Mouse (Mus musculus) heart, postnatal 0 days (tissue): ENCODE measurements around the gene Zfhx3. TPM values are rescaled to one million over a fixed set of nuclear protein-coding genes. Genes with fewer than 3 reads are reported as not detected.

Experiments used
- ATAC-seq: fragments of 200-750 bp; cut with Nextera tagmentation; 2 replicates; pipeline ENCODE4 v1.8.0; 2017; ENCODE audit warnings: low read depth, moderate number of reproducible peaks, moderate library complexity; ENCODE audit not compliant: insufficient read depth
- DNase-seq: peaks from one replicate; pipeline ENCODE4 v3.0.0-alpha.2; 2016; ENCODE audit warnings: low spot score
- H3K27ac ChIP-seq: fragments of 300-500 bp; sonication (generic); 2 replicates; pipeline ENCODE4 v1.5.1; 2014; ENCODE audit warnings: low read depth, mild to moderate bottlenecking
- H3K27me3 ChIP-seq: fragments of 300-500 bp; sonication (generic); 2 replicates; pipeline ENCODE4 v1.6.1; 2014; ENCODE audit warnings: low read length, mixed read lengths; ENCODE audit not compliant: control insufficient read depth, insufficient read depth
- H3K36me3 ChIP-seq: fragments of 300-500 bp; sonication (generic); replicated peaks from 2 replicates; pipeline ENCODE4 v1.6.1; 2014; ENCODE audit warnings: low read length, mixed read lengths; ENCODE audit not compliant: control insufficient read depth, insufficient read depth
- H3K4me1 ChIP-seq: fragments of 300-500 bp; sonication (generic); 2 replicates; pipeline ENCODE4 v1.6.1; 2014; ENCODE audit warnings: antibody characterized with exemption; ENCODE audit not compliant: control insufficient read depth, insufficient read depth
- H3K4me2 ChIP-seq: fragments of 300-500 bp; sonication (generic); 2 replicates; pipeline ENCODE4 v1.6.1; 2014; ENCODE audit warnings: low read depth, mild to moderate bottlenecking, low read length, moderate library complexity
- H3K4me3 ChIP-seq: fragments of 300-500 bp; sonication (generic); 2 replicates; pipeline ENCODE4 v1.5.1; 2014; ENCODE audit warnings: low read depth, low read length
- H3K9ac ChIP-seq: fragments of 300-500 bp; sonication (generic); replicated peaks from 2 replicates; pipeline ENCODE4 v1.6.1; 2014; ENCODE audit warnings: low read depth, low read length, mixed read lengths
- H3K9me3 ChIP-seq: fragments of 300-500 bp; sonication (generic); replicated peaks from 2 replicates; pipeline ENCODE4 v1.6.1; 2016; ENCODE audit warnings: low read length; ENCODE audit not compliant: control insufficient read depth
- CTCF ChIP-seq: IDR thresholded peaks from 2 replicates; pipeline ENCODE4 v1.5.1; 2016; ENCODE audit warnings: antibody characterized with exemption, control low read depth, low read depth
- EP300 ChIP-seq: IDR thresholded peaks from 2 replicates; pipeline ENCODE4 v1.6.1; 2016; ENCODE audit warnings: antibody characterized with exemption, low read depth
- WGBS: fragments of 180-500 bp; shearing (Covaris S2); extraction: QIAGEN DNeasy Blood & Tissue Kit; methylation state at CpG from one replicate; pipeline ENCODE4 v1.1.7; 2014; 5-methylcytosine and 5-hydroxymethylcytosine counted together
- polyA plus RNA-seq: library from polyadenylated mRNA; unstranded; fragments of >200 nt; fragmentation: Nextera tagmentation; extraction: Ambion mirVana; gene quantifications from 2 replicates; pipeline ENCODE4 v1.2.1, GENCODE M21; 2015
- total RNA-seq: library from RNA; depleted of rRNA; stranded (reverse); fragments of >200 nt; gene quantifications from 2 replicates; pipeline ENCODE4 v1.2.3, GENCODE M21; 2014; ENCODE audit warnings: low replicate concordance

Gene Zfhx3
- total and polyA plus RNA-seq, 2 experiments from 2014 or later = 2.0 to 2.5 TPM

DNA sequence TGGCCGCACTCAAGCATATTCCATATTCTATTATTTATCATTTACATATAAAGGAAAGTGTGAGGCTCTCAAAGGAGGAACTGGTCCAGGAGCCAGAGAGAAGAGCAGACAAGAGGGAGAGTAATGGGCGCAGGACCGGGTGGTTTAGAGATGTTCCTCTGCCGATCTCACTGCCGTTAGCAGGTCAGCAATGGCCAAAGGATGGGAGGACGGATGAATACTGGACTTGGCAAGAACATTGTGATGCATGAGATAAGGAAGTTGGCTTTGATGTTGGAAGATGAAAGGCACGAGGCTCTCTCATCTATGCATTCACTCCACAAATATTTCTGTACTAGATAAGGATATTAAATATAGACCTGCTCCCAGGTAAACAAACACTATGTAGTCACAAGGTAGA, 648.6 kb downstream of the Zfhx3 start:
- Histone ChIP-seq H3K9me3 (no peaks in the 10 kb centered on the region), H3K9ac (no peak overlapping the region), H3K27me3 (no peaks in the 10 kb centered on the region), H3K4me3 (no peak overlapping the region), H3K4me2 (no peak overlapping the region), H3K27ac (no peak overlapping the region), H3K36me3 (no peaks in the 10 kb centered on the region), H3K4me1 (no peaks in the 10 kb centered on the region)
- TF ChIP-seq EP300 = no peak
- TF ChIP-seq CTCF = no peak
- DNase-seq (no peak), ATAC-seq (no peak)
- 77% methylated on average over 7 of the region's 7 CpGs for WGBS

GRCm38 (mm10) chr8:108592028-108592724, 649.7 kb downstream of the Zfhx3 start:
- no peak overlapping the region for H3K27ac ChIP-seq
- no peak for ATAC-seq
- TF ChIP-seq EP300 (no peak), CTCF (no peak)
- H3K4me1 ChIP-seq = no peaks in the 10 kb centered on the region
- H3K4me3 ChIP-seq = no peak overlapping the region
- H3K9me3 ChIP-seq = no peaks in the 10 kb centered on the region
- H3K27me3 ChIP-seq = no peaks in the 10 kb centered on the region
- no peak overlapping the region for H3K4me2 ChIP-seq
- H3K36me3 ChIP-seq = no peaks in the 10 kb centered on the region
- WGBS = 83% methylated on average over 11 of the region's 11 CpGs
- DNase-seq = no peak
- H3K9ac ChIP-seq = no peak overlapping the region

- no peaks in the 10 kb centered on the region for H3K36me3 ChIP-seq
- H3K4me3 ChIP-seq = no peak overlapping the region
- H3K4me2 ChIP-seq = no peak overlapping the region
- H3K27me3 ChIP-seq = no peaks in the 10 kb centered on the region
- no peak overlapping the region for H3K9ac ChIP-seq
- no peak for TF ChIP-seq CTCF
- TF ChIP-seq EP300 = no peak
- 71% methylated on average over 13 of the region's 13 CpGs for WGBS
- no peak for ATAC-seq
- no peaks in the 10 kb centered on the region for H3K4me1 ChIP-seq
- no peaks in the 10 kb centered on the region for H3K9me3 ChIP-seq
- H3K27ac ChIP-seq = 0 out of 2 replicates have a peak overlapping the region, but pooled peaks have one; percentile 34
- no peak for DNase-seq
Observed at GRCm38 (mm10) chr8:108592990-108593589, 650.6 kb downstream of the Zfhx3 start.

DNA sequence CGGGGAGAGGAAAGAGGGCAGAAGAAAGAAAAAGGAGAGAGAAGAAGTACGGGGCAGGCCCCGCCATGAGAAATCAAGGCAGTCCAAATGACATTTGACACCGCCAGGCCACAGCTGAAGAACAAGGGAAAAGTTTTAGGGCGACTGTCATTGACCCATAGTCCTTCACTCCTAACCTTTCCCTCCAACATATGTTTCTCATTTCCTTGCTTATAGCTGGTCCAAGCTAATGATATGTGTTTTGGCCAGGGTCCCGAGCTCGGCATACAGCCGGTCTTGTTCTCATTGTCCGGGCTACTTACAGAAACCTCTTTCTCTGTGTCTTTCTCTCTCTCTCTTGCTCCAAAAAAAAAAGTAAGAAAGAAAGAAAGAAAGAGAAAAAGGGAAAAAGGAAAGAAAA, 651.4 kb downstream of the Zfhx3 start:
- H3K27ac ChIP-seq = peak overlapping the region; percentile 15; the same call in 1 of the 2 replicates
- no peaks in the 10 kb centered on the region for H3K27me3 ChIP-seq
- TF ChIP-seq EP300 (no peak), CTCF (no peak)
- no peak overlapping the region for H3K4me3 ChIP-seq
- H3K4me2 ChIP-seq = no peak overlapping the region
- DNase-seq (peak; percentile 39), ATAC-seq (peak; percentile 27; the same call in 1 of the 2 replicates)
- 66% methylated on average over 9 of the region's 9 CpGs for WGBS
- H3K36me3 ChIP-seq = no peaks in the 10 kb centered on the region
- no peaks in the 10 kb centered on the region for H3K9me3 ChIP-seq
- H3K4me1 ChIP-seq = no peaks in the 10 kb centered on the region
- H3K9ac ChIP-seq = no peak overlapping the region

- H3K4me3 ChIP-seq = no peak overlapping the region
- ATAC-seq (no peak), DNase-seq (no peak)
- WGBS = 56% methylated on average over 9 of the region's 9 CpGs
- no peak overlapping the region for H3K9ac ChIP-seq
- H3K36me3 ChIP-seq = no peaks in the 10 kb centered on the region
- no peaks in the 10 kb centered on the region for H3K4me1 ChIP-seq
- H3K9me3 ChIP-seq = no peaks in the 10 kb centered on the region
- TF ChIP-seq EP300 = no peak
- no peak for TF ChIP-seq CTCF
- no peaks in the 10 kb centered on the region for H3K27me3 ChIP-seq
- no peak overlapping the region for H3K4me2 ChIP-seq
- H3K27ac ChIP-seq = peak overlapping the region; percentile 36; the same call in 1 of the 2 replicates
Observed at GRCm38 (mm10) chr8:108594361-108595060, 652.1 kb downstream of the Zfhx3 start.
